Mouse (Mus musculus) intestine, embryonic 16.5 days (tissue): ENCODE measurements around the gene N4bp2. TPM values are rescaled to one million over a fixed set of nuclear protein-coding genes. Genes with fewer than 3 reads are reported as not detected.

Experiments used
- ATAC-seq: fragments of 200-750 bp; cut with Nextera tagmentation; 2 replicates; pipeline ENCODE4 v1.8.0; 2017; ENCODE audit warnings: moderate TSS enrichment, moderate library complexity
- H3K27ac ChIP-seq: fragments of 300-500 bp; sonication (generic); 2 replicates; pipeline ENCODE4 v1.5.1; 2014; ENCODE audit warnings: mild to moderate bottlenecking, low read length
- H3K27me3 ChIP-seq: fragments of 300-500 bp; sonication (generic); replicated peaks from 2 replicates; pipeline ENCODE4 v1.6.1; 2014; ENCODE audit warnings: low read length, control low read depth, mixed read lengths; ENCODE audit not compliant: control insufficient read depth, insufficient read depth
- H3K36me3 ChIP-seq: fragments of 300-500 bp; sonication (generic); 2 replicates; pipeline ENCODE4 v1.6.1; 2014; ENCODE audit warnings: low read length, control low read depth; ENCODE audit not compliant: control insufficient read depth, insufficient read depth
- H3K4me1 ChIP-seq: fragments of 300-500 bp; sonication (generic); 2 replicates; pipeline ENCODE4 v1.6.1; 2014; ENCODE audit warnings: low read length, control low read depth, mixed read lengths; ENCODE audit not compliant: control insufficient read depth, insufficient read depth
- H3K4me2 ChIP-seq: fragments of 300-500 bp; sonication (generic); 2 replicates; pipeline ENCODE4 v1.6.1; 2014; ENCODE audit warnings: low read depth, low read length, control low read depth
- H3K4me3 ChIP-seq: fragments of 300-500 bp; sonication (generic); 2 replicates; pipeline ENCODE4 v1.5.1; 2014; ENCODE audit warnings: mild to moderate bottlenecking, low read length
- H3K9ac ChIP-seq: fragments of 300-500 bp; sonication (generic); 2 replicates; pipeline ENCODE4 v1.6.1; 2014; ENCODE audit warnings: low read depth, low read length
- H3K9me3 ChIP-seq: fragments of 300-500 bp; sonication (generic); 2 replicates; pipeline ENCODE4 v1.6.1; 2016; ENCODE audit warnings: low read length, control low read depth; ENCODE audit not compliant: control insufficient read depth
- WGBS: fragments of 180-500 bp; shearing (Covaris S2); extraction: QIAGEN DNeasy Blood & Tissue Kit; methylation state at CpG from one replicate; pipeline ENCODE4 v1.1.7; 2014; 5-methylcytosine and 5-hydroxymethylcytosine counted together
- polyA plus RNA-seq: library from polyadenylated mRNA; unstranded; fragments of >200 nt; fragmentation: Nextera tagmentation; extraction: Ambion mirVana; gene quantifications from 2 replicates; pipeline ENCODE4 v1.2.1, GENCODE M21; 2015

Gene N4bp2
- polyA plus RNA-seq, 1 experiment from 2014 or later = 16.8 TPM

- no peak for ATAC-seq
- H3K27me3 ChIP-seq = no peaks in the 10 kb centered on the region
- H3K9me3 ChIP-seq = no peaks in the 10 kb centered on the region
- H3K27ac ChIP-seq = no peak overlapping the region
- H3K4me2 ChIP-seq = no peak overlapping the region
- no peak overlapping the region for H3K9ac ChIP-seq
- 90% methylated on average over 8 of the region's 8 CpGs for WGBS
- 0 out of 2 replicates have a peak, but pooled peaks cover 3% of the 10 kb centered on the region for H3K36me3 ChIP-seq
- no peaks in the 10 kb centered on the region for H3K4me1 ChIP-seq
- no peak overlapping the region for H3K4me3 ChIP-seq
These were observed 70.6 kb downstream of the N4bp2 start for GRCm38 (mm10) chr5:65833766-65834498.

GRCm38 (mm10) chr5:65838053-65838452 is 74.7 kb downstream of the N4bp2 start:
- H3K4me3 ChIP-seq = no peak overlapping the region
- H3K4me2 ChIP-seq = no peak overlapping the region
- no peaks in the 10 kb centered on the region for H3K27me3 ChIP-seq
- H3K4me1 ChIP-seq = no peaks in the 10 kb centered on the region
- no peak overlapping the region for H3K9ac ChIP-seq
- no peaks in the 10 kb centered on the region for H3K9me3 ChIP-seq
- H3K27ac ChIP-seq = no peak overlapping the region
- H3K36me3 ChIP-seq = no peaks in the 10 kb centered on the region
- 57% methylated on average over 6 of the region's 6 CpGs for WGBS
- no peak for ATAC-seq

GRCm38 (mm10) chr5:65842947-65843346 is 79.6 kb downstream of the N4bp2 start:
- Histone ChIP-seq H3K4me2 (no peak overlapping the region), H3K9ac (no peak overlapping the region), H3K27me3 (no peaks in the 10 kb centered on the region), H3K27ac (no peak overlapping the region), H3K4me1 (no peaks in the 10 kb centered on the region), H3K36me3 (no peaks in the 10 kb centered on the region), H3K4me3 (no peak overlapping the region), H3K9me3 (no peaks in the 10 kb centered on the region)
- WGBS = 88% methylated on average over 7 of the region's 7 CpGs
- ATAC-seq = no peak

- no peak overlapping the region for H3K9ac ChIP-seq
- WGBS = 84% methylated on average over 8 of the region's 8 CpGs
- H3K27me3 ChIP-seq = no peaks in the 10 kb centered on the region
- ATAC-seq = no peak
- no peaks in the 10 kb centered on the region for H3K4me1 ChIP-seq
- H3K4me2 ChIP-seq = no peak overlapping the region
- no peaks in the 10 kb centered on the region for H3K9me3 ChIP-seq
- no peak overlapping the region for H3K4me3 ChIP-seq
- no peaks in the 10 kb centered on the region for H3K36me3 ChIP-seq
- H3K27ac ChIP-seq = no peak overlapping the region
These were observed 83.2 kb downstream of the N4bp2 start for GRCm38 (mm10) chr5:65846534-65846933.

- H3K4me2 ChIP-seq = no peak overlapping the region
- no peak overlapping the region for H3K9ac ChIP-seq
- no peak for ATAC-seq
- H3K4me1 ChIP-seq = no peaks in the 10 kb centered on the region
- WGBS = 67% methylated on average over 3 of the region's 3 CpGs
- no peaks in the 10 kb centered on the region for H3K27me3 ChIP-seq
- no peaks in the 10 kb centered on the region for H3K36me3 ChIP-seq
- H3K27ac ChIP-seq = no peak overlapping the region
- H3K4me3 ChIP-seq = no peak overlapping the region
- no peaks in the 10 kb centered on the region for H3K9me3 ChIP-seq
These were observed 83.6 kb downstream of the N4bp2 start for GRCm38 (mm10) chr5:65846958-65847357.

- 89% methylated on average over 7 of the region's 7 CpGs for WGBS
- no peaks in the 10 kb centered on the region for H3K9me3 ChIP-seq
- H3K4me3 ChIP-seq = no peak overlapping the region
These were observed 84.3 kb downstream of the N4bp2 start for GRCm38 (mm10) chr5:65847656-65848055.

GRCm38 (mm10) chr5:65850765-65851164 is 87.4 kb downstream of the N4bp2 start:
- Histone ChIP-seq H3K36me3 (no peaks in the 10 kb centered on the region), H3K4me2 (no peak overlapping the region), H3K9ac (no peak overlapping the region), H3K9me3 (no peaks in the 10 kb centered on the region), H3K4me1 (no peaks in the 10 kb centered on the region), H3K27me3 (no peaks in the 10 kb centered on the region), H3K27ac (no peak overlapping the region), H3K4me3 (no peak overlapping the region)
- 43% methylated on average over 11 of the region's 11 CpGs for whole genome bisulfite sequencing
- no peak for ATAC-seq

More at GRCm38 (mm10) chr5:65847656-65848055, 84.3 kb downstream of the N4bp2 start:
- ATAC-seq = no peak
- Histone ChIP-seq H3K27me3 (no peaks in the 10 kb centered on the region), H3K4me1 (no peaks in the 10 kb centered on the region), H3K36me3 (no peaks in the 10 kb centered on the region), H3K4me2 (no peak overlapping the region), H3K27ac (no peak overlapping the region), H3K9ac (no peak overlapping the region)

GRCm38 (mm10) chr5:65854786-65855191 is 91.5 kb downstream of the N4bp2 start:
- H3K36me3 ChIP-seq = no peaks in the 10 kb centered on the region
- H3K9ac ChIP-seq = no peak overlapping the region
- H3K4me3 ChIP-seq = no peak overlapping the region
- H3K27ac ChIP-seq = no peak overlapping the region
- peaks cover 2% of the 10 kb centered on the region; the same call in 1 of the 2 replicates for H3K4me1 ChIP-seq
- no peaks in the 10 kb centered on the region for H3K9me3 ChIP-seq
- no peaks in the 10 kb centered on the region for H3K27me3 ChIP-seq
- WGBS = 75% methylated on average over 8 of the region's 8 CpGs
- no peak overlapping the region for H3K4me2 ChIP-seq
- no peak for ATAC-seq

GRCm38 (mm10) chr5:65855571-65855970 is 92.2 kb downstream of the N4bp2 start:
- Histone ChIP-seq H3K36me3 (no peaks in the 10 kb centered on the region), H3K4me3 (no peak overlapping the region), H3K9me3 (no peaks in the 10 kb centered on the region), H3K4me2 (no peak overlapping the region), H3K9ac (no peak overlapping the region), H3K27me3 (no peaks in the 10 kb centered on the region), H3K27ac (no peak overlapping the region), H3K4me1 (peaks cover 2% of the 10 kb centered on the region; the same call in 1 of the 2 replicates)
- no peak for ATAC-seq
- WGBS = 58% methylated on average over 3 of the region's 3 CpGs
